Mouse (Mus musculus): ENCODE measurements around the gene Thra.
"Not testable (repeated sequence)": the region's sequence is repeated elsewhere in the genome, so short reads cannot be mapped to it uniquely, and the experiment has no call there.

Thra gene

DNA sequence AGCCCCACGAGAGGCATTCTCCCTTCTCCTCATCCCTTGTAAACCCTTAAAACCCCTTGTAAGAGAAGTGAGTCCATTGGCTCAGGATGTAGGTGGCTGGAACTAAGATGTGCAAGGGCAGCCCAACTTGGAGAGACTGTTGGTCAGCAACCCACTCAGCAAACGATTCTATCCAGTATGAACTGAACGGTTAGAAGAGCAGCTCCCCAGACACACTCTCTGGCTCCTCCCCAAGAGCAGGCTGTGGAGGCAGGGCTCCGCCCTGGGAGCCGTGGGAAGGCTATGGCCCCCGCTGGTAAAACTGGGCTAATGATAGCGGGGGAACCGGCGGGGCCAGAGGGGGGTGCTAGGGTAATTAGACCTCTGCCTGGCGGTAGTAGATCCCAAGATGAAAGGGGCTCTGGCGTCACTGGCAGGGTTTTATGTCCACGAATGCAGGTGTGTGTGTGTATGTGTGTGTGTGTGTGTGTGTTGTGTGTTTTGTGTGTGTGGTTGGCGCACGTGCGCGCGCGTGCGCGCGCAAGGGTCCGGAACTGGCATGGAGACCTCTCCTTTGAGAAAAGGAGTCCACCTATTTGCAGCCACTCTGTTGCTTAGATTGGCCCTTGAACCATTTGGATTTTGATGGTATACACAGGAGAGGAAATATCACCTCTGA is at the start of gene Thra:
Gene Thra (plus strand): TSS at position 246 of the 658 bp plus-strand sequence.
- no peak for DNase-seq (ENCODE audit: low spot score)

- DNase-seq (ENCODE audit: low spot score) = no peak
Observed at GRCm38 (mm10) chr11:98693201-98693600, 47.2 kb upstream of the Thra start.

DNA sequence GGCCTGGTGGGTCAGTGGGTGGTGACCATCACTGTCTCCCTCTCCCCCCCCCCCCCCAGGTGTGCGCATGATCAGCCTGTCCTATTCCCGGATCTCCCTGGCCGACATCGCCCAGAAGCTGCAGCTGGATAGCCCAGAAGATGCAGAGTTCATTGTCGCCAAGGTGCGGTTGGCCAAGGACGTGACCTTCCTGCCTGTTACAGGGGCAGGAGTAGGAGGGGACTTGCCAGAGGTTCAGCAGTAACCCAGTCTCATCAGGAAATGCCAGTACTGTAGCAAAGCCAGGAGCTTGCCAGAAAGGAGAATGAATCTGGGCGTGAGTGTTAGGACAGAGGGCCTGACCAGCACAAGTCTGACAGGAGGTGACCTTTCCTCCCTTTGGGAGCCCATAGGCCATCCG is 46.7 kb upstream of the Thra start:
- DNase-seq (ENCODE audit: low spot score) = no peak

GRCm38 (mm10) chr11:98694301-98694700 is 46.1 kb upstream of the Thra start:
- no peak for DNase-seq (ENCODE audit: low spot score)

DNA sequence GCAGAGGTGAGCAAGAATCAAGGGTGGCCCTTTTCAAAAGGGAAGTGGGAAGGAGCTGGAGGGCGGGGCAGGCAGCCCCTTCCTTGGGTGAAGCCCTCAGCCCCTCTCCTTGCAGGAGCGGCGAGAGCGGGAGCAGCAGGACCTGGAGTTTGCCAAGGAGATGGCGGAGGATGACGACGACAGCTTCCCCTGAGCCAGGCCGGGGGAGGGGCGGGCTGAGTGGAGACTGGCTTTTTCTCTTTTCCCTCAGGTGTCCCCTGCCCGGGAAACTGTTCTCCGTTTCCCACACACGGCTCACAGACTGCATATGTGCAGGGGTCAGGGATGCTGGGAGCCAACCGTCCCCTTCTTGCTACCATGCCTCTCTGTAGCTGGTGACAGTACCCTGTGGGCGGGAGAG is 45.0 kb upstream of the Thra start:
- DNase-seq (ENCODE audit: low spot score) = no peak

DNA sequence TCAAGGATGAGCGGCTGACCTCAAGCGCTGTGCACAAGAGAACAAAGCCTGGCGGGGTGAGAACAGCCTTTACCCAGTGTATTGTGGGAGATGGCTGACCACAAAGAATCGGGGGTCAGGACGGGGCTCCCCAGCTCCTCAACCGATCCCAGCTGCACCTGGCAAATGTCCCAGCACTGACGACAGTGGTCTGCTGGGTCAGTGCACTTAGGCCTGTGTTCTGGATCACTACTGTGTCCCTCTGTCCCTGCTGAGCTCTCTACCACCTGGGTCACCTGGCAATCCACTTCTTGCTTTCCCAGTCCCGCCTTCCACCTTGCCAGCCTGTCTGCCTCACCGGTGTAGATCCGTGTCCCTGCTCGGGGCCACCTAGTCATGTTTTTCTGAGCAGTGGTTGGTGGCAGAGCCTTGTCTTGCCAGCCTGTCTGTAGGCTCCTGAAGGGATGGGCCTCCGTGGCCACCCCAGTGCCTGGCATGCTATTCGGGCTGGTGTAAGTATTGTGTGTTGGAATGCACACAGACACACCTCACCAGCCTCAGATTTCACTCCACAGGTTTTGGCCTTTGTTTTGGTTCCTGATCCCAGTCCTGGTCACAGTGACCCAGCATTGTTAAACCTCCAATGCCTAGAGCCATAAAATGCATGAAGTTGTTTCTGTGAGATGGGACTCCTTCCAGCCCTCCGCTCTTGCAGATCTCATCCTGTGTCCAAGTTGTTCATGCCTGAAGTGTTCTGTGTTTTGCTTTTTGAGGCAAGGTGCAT is 43.8 kb upstream of the Thra start:
- DNase-seq (ENCODE audit: low spot score) = no peak

- no peak for DNase-seq (ENCODE audit: low spot score)
Observed at GRCm38 (mm10) chr11:98697225-98697624, 43.2 kb upstream of the Thra start.

- DNase-seq (ENCODE audit: low spot score) = no peak
Observed at GRCm38 (mm10) chr11:98698849-98699640, 41.4 kb upstream of the Thra start.

- DNase-seq (ENCODE audit: low spot score) = peak; percentile 72
Observed at GRCm38 (mm10) chr11:98699911-98700310, 40.5 kb upstream of the Thra start.

DNA sequence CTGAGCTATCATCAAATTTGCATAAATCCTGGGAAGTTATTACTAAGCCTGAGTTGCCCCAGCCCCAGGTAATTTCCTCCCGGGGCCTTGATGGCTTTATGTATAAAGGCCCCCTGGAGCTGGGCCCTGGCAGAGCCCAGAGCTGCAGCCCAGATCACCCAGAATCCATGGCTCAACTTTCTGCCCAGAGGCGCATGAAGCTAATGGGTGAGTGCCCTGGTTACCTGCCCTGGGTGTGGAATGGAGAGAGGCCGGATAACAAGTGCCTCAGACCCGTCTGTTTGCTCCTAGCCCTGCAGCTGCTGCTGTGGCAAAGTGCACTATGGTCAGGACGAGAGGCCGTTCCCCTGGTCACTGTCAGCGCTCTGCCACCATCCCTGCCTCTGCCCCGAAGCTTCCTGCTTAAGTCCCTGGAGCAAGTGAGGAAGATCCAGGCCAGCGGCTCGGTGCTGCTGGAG is 39.2 kb upstream of the Thra start, which contains the start of gene Csf3:
Gene Csf3 (plus strand): TSS at position 51 of the 458 bp plus-strand sequence.
- DNase-seq (ENCODE audit: low spot score) = no peak

DNA sequence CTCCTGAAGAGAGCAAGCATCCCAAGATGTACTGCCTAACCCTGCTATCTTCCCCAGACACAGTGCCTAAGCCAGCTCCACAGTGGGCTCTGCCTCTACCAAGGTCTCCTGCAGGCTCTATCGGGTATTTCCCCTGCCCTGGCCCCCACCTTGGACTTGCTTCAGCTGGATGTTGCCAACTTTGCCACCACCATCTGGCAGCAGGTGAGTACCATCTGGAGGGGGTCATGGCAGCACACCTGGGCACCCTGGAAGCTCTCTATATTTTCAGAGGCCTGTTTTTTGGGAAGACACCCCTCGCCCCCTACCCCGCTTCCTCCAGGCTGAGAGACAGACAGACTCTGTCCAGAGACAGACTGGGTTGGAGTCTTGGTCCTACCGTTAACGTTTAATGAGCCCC is 38.1 kb upstream of the Thra start:
- DNase-seq (ENCODE audit: low spot score) = no peak

DNA sequence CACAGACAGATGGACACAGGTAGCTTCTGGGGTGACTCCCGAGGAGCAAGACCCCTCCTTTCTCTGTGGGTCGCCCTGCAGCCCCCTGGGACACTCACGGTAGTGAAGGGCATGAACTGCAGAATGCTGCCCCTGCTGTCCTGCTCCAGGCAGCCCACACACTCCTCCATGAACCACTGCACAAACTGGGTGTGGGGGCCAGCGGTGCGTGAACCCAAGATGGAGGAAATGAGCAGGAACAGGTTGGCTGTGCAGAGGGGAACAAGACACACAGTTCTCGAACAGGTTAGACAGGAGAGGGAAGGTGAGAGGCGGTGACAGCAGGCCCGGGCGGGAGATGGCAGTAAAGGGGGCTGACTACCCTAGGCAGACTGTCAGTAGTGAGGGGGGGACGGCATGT is 35.4 kb upstream of the Thra start:
- DNase-seq (ENCODE audit: low spot score) = no peak

DNA sequence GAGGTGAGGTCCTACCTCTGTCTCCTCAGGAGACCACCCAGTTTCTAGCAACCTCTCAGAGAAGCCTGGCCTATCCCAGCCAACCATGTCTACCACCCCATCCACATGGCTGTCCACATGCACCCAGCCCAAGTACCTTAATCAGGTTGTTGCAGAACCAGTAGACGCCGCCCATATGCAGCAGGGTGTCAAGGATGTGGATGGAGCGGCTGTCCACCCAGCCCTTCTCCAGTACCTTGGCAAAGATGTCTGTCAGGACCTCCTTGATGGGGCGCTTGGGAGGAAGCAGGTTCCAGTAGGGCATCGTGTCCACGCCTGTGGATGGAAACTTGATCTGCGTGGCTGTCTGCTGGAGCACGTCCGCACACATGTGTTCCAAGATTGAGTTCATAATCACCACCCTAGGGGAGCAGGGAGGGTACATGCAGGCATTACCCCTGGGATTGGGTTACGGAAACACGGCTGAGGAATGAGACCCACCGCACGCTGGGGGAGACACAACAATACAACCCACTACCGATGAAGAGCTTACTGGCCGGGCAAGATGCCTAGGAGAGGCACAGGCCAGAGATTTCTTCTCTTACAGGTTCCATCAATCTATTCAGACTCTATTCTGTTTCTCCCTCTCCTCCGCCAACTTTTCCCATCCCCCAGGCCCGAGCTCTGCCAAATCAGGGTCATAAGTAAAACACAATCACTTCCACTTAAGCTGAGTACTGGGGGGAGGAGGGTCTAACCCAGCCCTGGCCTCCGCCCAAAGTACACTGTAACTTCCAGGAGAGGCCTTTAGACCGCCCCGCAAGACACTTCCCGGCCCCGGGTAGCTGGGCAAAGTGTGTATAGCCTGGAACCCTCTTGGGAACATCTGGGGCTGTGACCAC is 32.8 kb upstream of the Thra start:
- no peak for DNase-seq (ENCODE audit: low spot score)

DNA sequence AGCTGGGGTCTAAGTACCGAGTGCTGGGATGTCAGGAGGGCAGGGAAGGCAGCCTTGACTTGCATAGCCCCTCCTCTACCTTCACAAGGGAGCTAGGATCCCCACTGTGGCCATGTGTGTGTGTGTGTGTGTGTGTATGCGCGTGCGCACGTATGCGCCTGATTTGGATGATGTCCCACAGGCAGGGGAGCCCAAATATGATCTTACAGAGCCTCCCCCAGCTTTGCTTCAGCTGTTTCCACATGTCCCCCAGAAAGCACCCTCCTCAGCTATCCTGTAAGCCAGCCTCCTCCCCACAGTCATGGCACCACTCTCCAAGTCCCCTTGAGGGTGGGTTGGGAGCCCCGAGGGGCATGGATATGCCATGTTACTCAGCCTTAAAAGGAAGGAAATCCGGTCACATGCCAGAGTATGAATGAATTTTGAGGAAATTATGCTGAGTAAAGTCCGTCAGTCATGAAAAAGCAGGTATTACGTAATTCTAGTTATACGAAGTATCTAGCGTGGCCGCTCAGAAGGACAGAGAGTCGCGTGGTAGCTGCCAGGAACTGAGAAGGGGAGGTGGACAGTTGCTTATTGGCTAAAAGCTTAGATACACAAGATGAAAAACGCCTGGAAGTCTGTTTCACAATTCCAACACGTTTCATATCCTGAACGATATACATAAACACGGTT is 32.0 kb upstream of the Thra start:
- no peak for DNase-seq (ENCODE audit: low spot score)

DNA sequence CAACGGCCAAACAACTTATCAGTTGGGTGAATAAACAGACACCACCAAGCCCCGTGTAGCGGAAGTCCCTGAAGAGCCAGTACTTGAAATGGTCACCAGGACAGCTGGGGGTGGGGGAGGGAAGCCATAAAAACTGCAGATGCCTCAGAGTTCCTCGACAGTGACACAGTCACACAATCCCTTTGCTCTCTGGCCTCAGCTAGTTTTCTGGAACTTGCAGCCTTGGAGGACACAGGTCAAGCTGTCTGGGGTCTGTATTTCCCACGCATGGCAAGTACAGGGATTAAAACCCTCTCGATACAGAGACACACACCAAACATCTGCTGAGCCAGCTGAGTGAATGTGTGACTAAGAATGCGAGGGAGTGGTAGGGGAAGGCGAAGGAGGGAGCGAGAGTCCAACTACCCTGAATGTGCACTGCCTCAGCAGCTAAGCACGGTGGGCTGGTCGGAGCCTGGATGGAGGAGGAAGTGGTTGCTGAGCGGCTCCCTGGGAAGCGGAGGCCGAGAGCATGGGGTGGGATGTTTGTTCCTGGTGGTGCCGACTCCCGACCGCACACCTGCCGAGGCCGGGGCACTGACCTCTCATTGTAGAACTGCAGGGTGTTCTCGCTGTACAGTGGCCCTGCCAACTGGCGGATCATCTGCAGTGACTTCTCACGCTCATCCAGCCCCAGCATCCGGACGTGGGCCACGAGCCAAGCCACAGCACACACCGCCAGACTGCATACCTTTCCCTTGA is 31.3 kb upstream of the Thra start:
- no peak for DNase-seq (ENCODE audit: low spot score)

GRCm38 (mm10) chr11:98710416-98711045 is 29.9 kb upstream of the Thra start:
- DNase-seq (ENCODE audit: low spot score) = peak; percentile 59

DNA sequence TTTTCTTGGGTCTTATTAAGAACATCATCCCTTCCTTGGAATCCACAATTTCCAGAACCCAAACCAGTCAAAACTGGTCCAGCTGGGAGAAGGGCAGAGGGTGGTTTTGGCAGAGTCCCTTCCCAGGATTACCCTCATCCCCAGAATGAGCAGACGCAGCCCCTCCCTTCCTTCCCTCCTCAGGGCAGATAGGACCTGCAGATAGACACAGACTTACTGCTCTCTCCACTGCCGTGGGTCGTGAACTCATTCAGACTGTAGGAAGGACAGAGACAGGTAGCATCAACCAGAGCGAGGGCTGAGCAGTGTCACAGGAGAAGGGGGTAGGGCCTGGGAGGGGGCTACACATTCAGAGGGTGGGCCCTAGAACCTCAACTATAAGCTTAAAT is 29.4 kb upstream of the Thra start:
- DNase-seq (ENCODE audit: low spot score) = no peak

GRCm38 (mm10) chr11:98712009-98712408 is 28.4 kb upstream of the Thra start:
- not testable (repeated sequence) for DNase-seq (ENCODE audit: low spot score)

- no peak for DNase-seq (ENCODE audit: low spot score)
Observed at GRCm38 (mm10) chr11:98713703-98714102, 26.7 kb upstream of the Thra start.

DNA sequence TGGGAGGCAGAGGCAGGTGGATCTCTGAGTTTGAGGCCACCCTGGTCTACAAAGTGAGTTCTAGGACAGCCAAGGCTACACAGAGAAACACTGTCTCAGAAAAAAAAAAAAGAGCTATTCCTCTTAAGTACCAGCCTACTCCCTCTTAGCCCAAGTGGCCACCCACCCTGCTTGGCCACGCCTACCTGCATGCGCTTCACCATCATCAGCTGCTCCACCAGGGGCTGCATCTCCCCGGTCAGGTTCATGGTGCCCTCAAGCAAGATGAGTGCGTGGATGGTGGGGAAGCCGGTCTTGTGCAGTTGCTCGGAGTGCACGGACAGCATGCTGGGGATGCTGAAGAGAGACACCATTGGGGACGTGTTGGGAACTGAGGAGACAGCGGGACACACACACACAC is 24.5 kb upstream of the Thra start:
- DNase-seq (ENCODE audit: low spot score) = no peak

All from layer of hippocampus, adult 9-10 months (tissue).